Mouse (Mus musculus): Measurements from ENCODE around the gene Fgfr2.

DNA sequence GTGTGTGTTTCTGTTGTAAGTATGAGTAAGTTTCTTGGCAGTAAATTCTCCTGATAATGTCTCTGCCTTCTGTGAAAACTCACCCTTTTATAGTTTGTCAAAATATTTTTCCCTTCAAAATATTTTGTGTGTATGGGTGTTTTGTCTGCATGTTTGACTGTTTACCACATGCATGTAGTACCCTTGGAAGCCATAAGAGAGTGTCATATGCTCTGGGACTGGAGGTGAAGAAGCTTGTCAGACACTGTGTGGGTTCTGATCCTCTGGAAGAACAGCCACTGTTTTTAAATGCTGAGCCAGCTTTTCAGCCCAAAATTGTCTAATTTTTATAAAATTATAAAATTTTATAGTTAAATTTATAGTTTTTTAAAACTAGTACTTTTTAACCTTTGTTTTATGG, 188.4 kb downstream of the Fgfr2 start:
- TF ChIP-seq CTCF (IDR thresholded peaks at IDR 0.05; ENCODE audit: control insufficient read depth, insufficient read depth, insufficient replicate concordance, low read depth, low read length) (no peak), POLR2A (IDR thresholded peaks at IDR 0.05; ENCODE audit: control insufficient read depth, low read depth, low read length) (no peak)
